Mouse (Mus musculus) embryonic facial prominence, embryonic 11.5 days (tissue): ENCODE results near the gene P2ry14. TPM values are rescaled to one million over a fixed set of nuclear protein-coding genes. Genes with fewer than 3 reads are reported as not detected.

ENCODE experiments used
- ATAC-seq: fragments of 200-750 bp; cut with Nextera tagmentation; replicated peaks from 2 replicates; pipeline ENCODE4 v1.8.0; 2017; ENCODE audit warnings: low read depth; ENCODE audit not compliant: insufficient number of reproducible peaks, low FRiP score, low TSS enrichment
- DNase-seq: peaks from one replicate; pipeline ENCODE4 v3.0.0-alpha.2; 2015; ENCODE audit warnings: low spot score
- H3K27ac ChIP-seq: fragments of 300-500 bp; sonication (generic); replicated peaks from 2 replicates; pipeline ENCODE4 v1.5.1; 2014; ENCODE audit warnings: mild to moderate bottlenecking, low read depth, low read length, control low read depth
- H3K27me3 ChIP-seq: fragments of 300-500 bp; sonication (generic); 2 replicates; pipeline ENCODE4 v1.6.1; 2014; ENCODE audit warnings: mild to moderate bottlenecking, low read length, moderate library complexity, mixed read lengths; ENCODE audit not compliant: control insufficient read depth, insufficient read depth
- H3K36me3 ChIP-seq: fragments of 300-500 bp; sonication (generic); replicated peaks from 2 replicates; pipeline ENCODE4 v1.6.1; 2014; ENCODE audit warnings: low read depth, mild to moderate bottlenecking, low read length, moderate library complexity, mixed read lengths; ENCODE audit not compliant: control insufficient read depth, insufficient read depth
- H3K4me1 ChIP-seq: fragments of 300-500 bp; sonication (generic); 2 replicates; pipeline ENCODE4 v1.6.1; 2014; ENCODE audit warnings: low read length, mixed read lengths; ENCODE audit not compliant: control insufficient read depth, insufficient read depth
- H3K4me2 ChIP-seq: fragments of 300-500 bp; sonication (generic); 2 replicates; pipeline ENCODE4 v1.6.1; 2014; ENCODE audit warnings: low read depth, mild to moderate bottlenecking, control low read depth, low read length, moderate library complexity
- H3K4me3 ChIP-seq: fragments of 300-500 bp; sonication (generic); 2 replicates; pipeline ENCODE4 v1.5.1; 2014; ENCODE audit warnings: low read depth, low read length, control low read depth
- H3K9ac ChIP-seq: fragments of 300-500 bp; sonication (generic); replicated peaks from 2 replicates; pipeline ENCODE4 v1.6.1; 2014; ENCODE audit warnings: mild to moderate bottlenecking, control low read depth, low read length
- H3K9me3 ChIP-seq: fragments of 300-500 bp; sonication (generic); replicated peaks from 2 replicates; pipeline ENCODE4 v1.6.1; 2016; ENCODE audit warnings: mild to moderate bottlenecking, low read length, inconsistent platforms, mixed read lengths; ENCODE audit not compliant: control insufficient read depth
- WGBS: fragments of 180-500 bp; shearing (Covaris S2); extraction: QIAGEN DNeasy Blood & Tissue Kit; methylation state at CpG from one replicate; pipeline ENCODE4 v1.1.7; 2014; 5-methylcytosine and 5-hydroxymethylcytosine counted together
- polyA plus RNA-seq: library from polyadenylated mRNA; unstranded; fragments of >200 nt; fragmentation: Nextera tagmentation; extraction: Ambion mirVana; gene quantifications from 2 replicates; pipeline ENCODE4 v1.2.1, GENCODE M21; 2014

P2ry14 gene
- polyA plus RNA-seq, 1 experiment from 2014 or later: 1.4 TPM

DNA sequence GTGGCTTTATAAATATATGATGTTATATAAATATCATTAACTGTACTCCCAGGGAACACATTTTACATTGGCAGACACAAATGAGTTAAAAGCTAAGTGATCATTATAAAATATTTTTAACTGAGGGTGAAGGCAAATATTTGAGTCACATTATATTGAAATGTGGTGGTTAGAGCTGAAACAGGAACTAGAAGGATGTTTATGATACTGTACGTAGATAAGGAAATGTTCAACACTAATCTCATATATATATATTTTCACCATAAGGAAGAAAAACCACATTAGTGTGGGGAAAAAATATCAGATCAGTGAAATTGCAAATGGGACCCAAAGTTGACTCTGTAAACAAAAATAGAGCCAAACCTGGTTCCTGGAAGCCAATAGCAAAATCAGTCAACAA, 7.0 kb upstream of the P2ry14 start:
- 85% methylated on average over 1 of the region's 1 CpGs for WGBS
- Histone ChIP-seq H3K9ac (no peak overlapping the region), H3K9me3 (no peaks in the 10 kb centered on the region), H3K36me3 (no peaks in the 10 kb centered on the region), H3K27me3 (no peaks in the 10 kb centered on the region), H3K4me2 (no peak overlapping the region), H3K4me3 (no peak overlapping the region), H3K27ac (no peak overlapping the region), H3K4me1 (no peaks in the 10 kb centered on the region)
- DNase-seq: no peak
- ATAC-seq: no peak

DNA sequence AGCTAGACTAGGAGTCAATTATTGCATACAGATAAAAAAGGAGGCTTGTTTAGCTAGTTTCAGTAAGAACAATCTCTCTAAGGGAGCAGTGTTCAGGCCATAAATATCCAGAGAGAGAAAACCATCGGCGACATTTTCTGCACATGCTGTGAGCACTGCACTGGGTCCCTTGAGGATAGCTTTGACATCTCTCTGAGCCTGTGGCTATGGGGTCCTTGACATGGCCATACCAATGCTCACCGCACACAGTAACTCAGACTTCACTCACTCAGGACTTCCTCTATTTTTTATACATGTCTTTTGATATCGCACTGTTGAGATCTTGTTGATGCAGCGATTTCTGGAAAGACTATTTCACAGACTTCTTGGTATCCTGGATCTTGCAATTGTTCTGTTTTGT, 3.6 kb upstream of the P2ry14 start:
- Histone ChIP-seq H3K9ac (no peak overlapping the region), H3K4me1 (no peaks in the 10 kb centered on the region), H3K27ac (no peak overlapping the region), H3K4me3 (no peak overlapping the region), H3K27me3 (no peaks in the 10 kb centered on the region), H3K4me2 (no peak overlapping the region), H3K36me3 (no peaks in the 10 kb centered on the region), H3K9me3 (no peaks in the 10 kb centered on the region)
- 89% methylated on average over 5 of the region's 5 CpGs for WGBS
- ATAC-seq (no peak), DNase-seq (no peak)

DNA sequence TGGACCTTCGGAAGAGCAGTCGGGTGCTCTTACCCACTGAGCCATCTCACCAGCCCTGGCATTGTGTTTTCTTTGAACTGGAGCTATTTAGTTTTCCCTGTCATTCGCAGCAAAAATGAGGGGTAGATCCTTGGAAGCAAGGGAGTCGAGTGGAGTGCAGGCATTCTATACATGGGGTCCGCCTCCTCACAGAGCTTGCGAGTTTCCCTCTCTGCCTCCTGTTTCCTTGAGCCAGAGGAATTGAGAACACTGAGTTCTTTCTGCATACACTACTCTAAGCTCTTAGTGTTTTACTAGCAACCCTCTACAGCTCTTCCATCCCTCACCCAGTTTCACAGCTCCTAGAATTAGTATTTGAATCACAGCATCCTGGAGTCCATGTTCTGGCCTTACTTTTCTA, 2.0 kb upstream of the P2ry14 start:
- H3K4me3 ChIP-seq: no peak overlapping the region
- 89% methylated on average over 6 of the region's 6 CpGs for WGBS
- H3K36me3 ChIP-seq: no peaks in the 10 kb centered on the region

DNA sequence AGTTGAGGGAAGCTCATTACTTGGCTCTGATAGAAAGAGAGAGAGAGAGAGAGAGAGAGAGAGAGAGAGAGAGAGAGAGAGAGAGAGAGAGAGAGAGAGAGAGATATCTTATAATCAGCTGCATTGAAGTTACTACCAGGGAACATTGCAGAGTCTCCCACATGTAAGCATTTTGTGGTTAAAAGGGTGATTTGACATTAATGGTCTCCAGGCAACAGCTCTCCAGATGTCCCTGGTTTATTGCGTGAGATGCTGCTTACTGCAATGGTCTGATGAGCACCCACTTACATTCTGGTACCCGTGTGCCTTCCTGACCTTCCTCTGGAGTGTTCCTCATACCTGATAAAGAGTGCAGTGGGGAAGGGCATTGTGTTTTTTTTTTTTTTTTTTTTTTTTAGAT, 1.5 kb upstream of the P2ry14 start:
- no peak overlapping the region for H3K27ac ChIP-seq
- no peaks in the 10 kb centered on the region for H3K9me3 ChIP-seq
- no peak overlapping the region for H3K4me3 ChIP-seq
- WGBS: 68% methylated on average over 2 of the region's 2 CpGs
- no peaks in the 10 kb centered on the region for H3K27me3 ChIP-seq
- H3K4me1 ChIP-seq: no peaks in the 10 kb centered on the region
- ATAC-seq (no peak), DNase-seq (peak; percentile 16)
- no peak overlapping the region for H3K9ac ChIP-seq
- no peak overlapping the region for H3K4me2 ChIP-seq
- H3K36me3 ChIP-seq: no peaks in the 10 kb centered on the region

More for the DNA sequence above, 2.0 kb upstream of the P2ry14 start:
- Histone ChIP-seq H3K9ac (no peak overlapping the region), H3K9me3 (no peaks in the 10 kb centered on the region), H3K4me1 (no peaks in the 10 kb centered on the region), H3K27ac (no peak overlapping the region), H3K4me2 (no peak overlapping the region), H3K27me3 (no peaks in the 10 kb centered on the region)
- DNase-seq: no peak
- no peak for ATAC-seq

DNA sequence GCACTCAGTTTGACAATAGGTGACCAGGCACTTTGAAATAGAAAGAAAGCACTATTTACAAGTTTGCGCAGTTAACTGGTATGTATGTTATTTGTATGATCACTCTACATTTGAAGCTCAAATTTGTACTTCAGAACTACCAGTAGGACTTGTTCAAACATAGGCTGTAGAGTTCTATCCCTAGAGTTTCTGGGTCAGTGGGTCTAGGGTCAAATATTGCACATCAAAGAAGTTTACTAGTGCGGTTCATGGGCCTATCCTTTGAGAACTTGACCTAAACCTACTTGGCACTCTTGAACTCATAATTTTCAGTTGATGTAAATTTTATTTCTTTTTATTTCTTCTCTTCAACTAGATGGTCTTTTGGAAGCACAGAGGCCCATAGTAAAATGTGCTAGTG, 2.8 kb downstream of the P2ry14 start:
- no peak for DNase-seq
- no peaks in the 10 kb centered on the region for H3K27me3 ChIP-seq
- no peak overlapping the region for H3K27ac ChIP-seq
- ATAC-seq: no peak
- H3K36me3 ChIP-seq: no peaks in the 10 kb centered on the region
- no peaks in the 10 kb centered on the region for H3K9me3 ChIP-seq
- no peak overlapping the region for H3K4me3 ChIP-seq
- no peaks in the 10 kb centered on the region for H3K4me1 ChIP-seq
- 91% methylated on average over 2 of the region's 2 CpGs for WGBS
- H3K9ac ChIP-seq: no peak overlapping the region
- no peak overlapping the region for H3K4me2 ChIP-seq

DNA sequence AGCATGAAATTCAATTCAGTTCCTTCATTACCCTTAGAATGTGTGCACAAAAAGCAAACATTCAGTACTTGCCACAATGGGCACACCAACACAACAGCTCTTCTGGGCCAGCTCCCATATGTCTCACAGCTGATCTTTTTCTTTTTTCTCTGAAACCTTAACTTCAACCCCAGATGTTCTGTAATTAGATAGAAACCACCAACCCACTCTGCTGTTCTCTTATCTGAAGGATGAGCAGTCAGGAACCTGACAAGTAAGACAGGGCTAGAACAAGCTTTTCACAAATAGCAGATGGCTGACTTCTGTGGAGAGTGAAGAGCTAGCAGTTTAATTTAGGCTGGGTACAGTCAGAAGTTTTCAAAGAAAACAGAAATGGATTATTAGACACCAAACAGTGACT, 3.8 kb downstream of the P2ry14 start:
- Histone ChIP-seq H3K9me3 (no peaks in the 10 kb centered on the region), H3K4me1 (no peaks in the 10 kb centered on the region), H3K36me3 (no peaks in the 10 kb centered on the region), H3K9ac (no peak overlapping the region), H3K27ac (no peak overlapping the region), H3K27me3 (no peaks in the 10 kb centered on the region), H3K4me2 (no peak overlapping the region), H3K4me3 (no peak overlapping the region)
- DNase-seq (no peak), ATAC-seq (no peak)

DNA sequence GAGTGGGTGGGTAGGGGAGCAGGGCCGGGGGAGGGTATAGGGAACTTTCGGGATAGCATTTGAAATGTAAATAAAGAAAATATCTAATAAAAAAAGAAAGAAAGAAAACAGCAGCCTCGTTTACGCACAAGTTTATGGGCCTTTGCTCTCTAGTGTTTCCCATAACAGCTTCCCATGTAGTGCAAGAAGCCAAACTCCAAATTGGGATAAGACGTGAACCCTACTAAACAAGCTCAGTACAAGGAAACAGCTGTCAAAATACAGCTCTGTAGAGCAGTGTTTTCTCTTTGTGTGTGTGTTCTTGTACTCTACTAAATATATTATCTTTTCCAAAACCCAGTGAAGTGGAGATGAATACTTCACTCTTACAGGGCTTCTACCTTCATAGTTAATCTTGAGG, 8.2 kb downstream of the P2ry14 start:
- no peak for ATAC-seq
- WGBS: 59% methylated on average over 5 of the region's 5 CpGs
- Histone ChIP-seq H3K9ac (no peak overlapping the region), H3K36me3 (no peaks in the 10 kb centered on the region), H3K4me1 (no peaks in the 10 kb centered on the region), H3K27ac (no peak overlapping the region), H3K4me2 (no peak overlapping the region), H3K27me3 (no peaks in the 10 kb centered on the region), H3K4me3 (no peak overlapping the region), H3K9me3 (no peaks in the 10 kb centered on the region)
- DNase-seq: no peak

DNA sequence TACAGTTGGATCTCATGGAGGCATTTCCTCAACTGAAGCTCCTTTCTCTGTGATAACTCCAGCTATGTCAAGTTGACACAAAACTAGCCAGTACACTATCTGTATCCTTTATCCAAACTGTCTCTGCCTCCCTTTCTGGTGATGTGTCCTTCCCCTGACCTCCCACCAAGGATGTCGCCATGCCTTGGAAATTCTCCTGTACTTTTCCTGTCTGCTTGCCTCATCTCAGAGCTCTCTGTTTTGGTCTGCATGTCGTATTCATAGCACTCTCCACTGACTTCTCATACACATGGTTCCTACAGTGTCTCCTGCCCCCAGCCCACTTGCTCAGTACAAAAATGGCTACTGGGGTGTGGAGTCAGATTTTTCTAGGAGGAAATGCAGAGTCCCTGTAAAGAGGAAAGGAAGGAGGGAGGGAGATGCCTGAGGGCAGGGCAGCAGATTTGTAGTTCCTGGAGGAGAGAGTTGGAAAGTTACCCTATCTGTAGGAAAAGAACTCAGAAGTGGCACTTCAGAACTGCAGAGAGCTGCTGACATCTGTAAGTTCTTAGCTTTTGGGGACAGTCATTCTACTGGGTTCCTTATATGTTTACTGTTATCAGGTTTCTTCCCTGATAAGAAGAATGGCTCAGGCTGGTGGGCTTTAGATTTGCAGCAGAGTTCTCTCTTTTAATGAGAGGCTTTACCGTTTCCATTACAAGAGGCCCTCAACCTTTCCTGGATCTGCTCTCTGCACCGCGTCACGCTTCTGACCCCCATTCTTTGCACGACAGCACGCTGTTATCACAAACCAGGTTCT, 11.7 kb downstream of the P2ry14 start:
- Histone ChIP-seq H3K4me1 (no peaks in the 10 kb centered on the region), H3K9me3 (no peaks in the 10 kb centered on the region), H3K27me3 (no peaks in the 10 kb centered on the region), H3K4me3 (no peak overlapping the region), H3K27ac (no peak overlapping the region), H3K4me2 (no peak overlapping the region), H3K36me3 (no peaks in the 10 kb centered on the region), H3K9ac (no peak overlapping the region)
- ATAC-seq: no peak
- 69% methylated on average over 8 of the region's 8 CpGs for WGBS
- DNase-seq: no peak
